Mouse (Mus musculus): Measurements from ENCODE around the gene Orai1. TPM values are rescaled to one million over a fixed set of nuclear protein-coding genes. Genes with fewer than 3 reads are reported as not detected.
A peak's percentile ranks its signal among the peaks of the same experiment; 100 is the strongest.
"Not testable (repeated sequence)": the region's sequence is repeated elsewhere in the genome, so short reads cannot be mapped to it uniquely, and the experiment has no call there.

The Orai1 gene
- total RNA-seq, 1 experiment from 2014 or later: 18.2 TPM

DNA sequence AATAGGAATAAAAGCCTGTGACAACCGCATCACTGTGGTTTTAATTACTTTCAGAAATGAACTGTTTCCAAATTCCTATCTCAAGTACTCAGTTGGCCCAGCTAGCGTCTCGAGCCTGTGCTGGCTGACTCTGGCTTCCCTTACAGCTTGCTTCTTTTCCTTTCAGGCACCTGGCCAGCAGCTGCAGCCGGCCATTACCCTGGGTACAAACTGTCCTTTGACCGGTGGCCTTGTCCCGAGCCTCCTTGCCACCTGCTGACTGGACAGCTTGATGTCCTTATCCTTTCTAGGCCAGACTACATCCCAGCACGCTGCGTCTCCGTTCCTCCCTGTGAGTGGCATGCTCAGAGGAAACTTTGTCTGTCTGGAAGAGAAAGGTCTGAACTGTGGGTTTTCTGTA, 36.0 kb downstream of the Orai1 start:
- no peak for ATAC-seq (replicated peaks in 1 of 2; ENCODE audit: insufficient read depth in 1 of 2, low FRiP score in 2 of 2, low TSS enrichment in 1 of 2, low read depth in 1 of 2, poor library complexity in 2 of 2, severe bottlenecking in 2 of 2)

DNA sequence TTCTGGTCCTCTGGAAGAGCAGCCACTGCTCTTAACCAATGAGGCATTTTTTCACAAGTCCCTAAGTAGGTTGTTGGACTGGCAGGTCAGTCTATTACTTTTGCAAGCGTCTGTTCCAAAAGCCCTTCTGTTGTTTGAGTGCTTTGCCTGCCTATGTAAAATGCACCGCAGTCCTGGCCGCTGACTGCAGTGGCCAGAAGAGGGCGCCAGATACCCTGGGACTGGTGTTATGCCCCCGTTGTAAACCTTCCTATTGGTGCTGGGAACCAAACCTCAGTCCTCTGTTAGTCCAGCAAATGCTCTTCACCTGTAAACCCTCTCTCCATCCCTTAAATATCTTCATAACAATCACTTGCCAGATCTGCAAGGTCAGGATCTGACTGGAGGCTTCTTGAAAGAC, 36.9 kb downstream of the Orai1 start:
- ATAC-seq (replicated peaks in 1 of 2; ENCODE audit: insufficient read depth in 1 of 2, low FRiP score in 2 of 2, low TSS enrichment in 1 of 2, low read depth in 1 of 2, poor library complexity in 2 of 2, severe bottlenecking in 2 of 2): no peak

DNA sequence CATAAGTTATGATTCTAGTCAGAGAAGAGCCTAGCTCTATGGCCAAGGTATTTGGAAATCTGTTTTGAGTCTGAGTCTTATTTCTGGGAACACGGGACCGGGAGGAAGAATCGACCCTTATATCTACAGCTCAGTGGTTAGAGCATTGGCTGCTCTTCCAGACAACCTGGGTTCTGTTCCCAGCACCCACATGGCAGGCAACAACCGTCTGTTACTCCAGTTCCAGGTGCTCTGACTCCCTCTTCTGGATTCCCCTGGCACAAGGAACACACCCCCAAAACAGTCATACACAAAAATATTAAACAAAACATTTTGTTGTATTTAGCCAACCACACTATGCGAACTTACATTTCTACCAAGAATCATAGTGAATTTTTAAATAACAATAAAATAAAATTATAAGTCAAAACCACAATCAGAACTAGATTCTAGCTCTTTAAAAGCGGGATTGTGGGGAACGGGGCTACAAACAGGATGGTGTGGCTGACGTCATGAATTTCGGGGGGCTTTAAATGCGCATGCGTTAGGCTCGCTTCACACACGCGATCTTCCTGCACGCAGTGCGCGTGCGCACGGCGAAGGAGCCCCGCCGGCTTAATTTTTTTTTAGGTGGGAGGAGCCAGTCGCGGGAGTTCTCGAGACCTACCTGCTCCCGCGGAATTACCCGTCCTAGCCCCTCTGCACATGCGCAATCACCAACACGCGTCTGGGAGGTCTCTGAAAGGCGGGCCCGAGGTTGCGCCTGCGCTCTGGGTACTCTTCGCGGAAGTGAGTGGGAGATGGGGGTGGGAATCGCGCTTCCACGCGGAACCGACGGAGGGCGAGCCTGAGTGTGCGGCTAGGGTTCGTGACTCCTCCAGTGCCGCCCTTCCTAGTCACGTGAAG, 42.7 kb downstream of the Orai1 start:
- ATAC-seq (replicated peaks in 1 of 2; ENCODE audit: insufficient read depth in 1 of 2, low FRiP score in 2 of 2, low TSS enrichment in 1 of 2, low read depth in 1 of 2, poor library complexity in 2 of 2, severe bottlenecking in 2 of 2): peak; percentile 91 to 97

- no peak for ATAC-seq (replicated peaks in 1 of 2; ENCODE audit: insufficient read depth in 1 of 2, low FRiP score in 2 of 2, low TSS enrichment in 1 of 2, low read depth in 1 of 2, poor library complexity in 2 of 2, severe bottlenecking in 2 of 2)
These were observed 43.6 kb downstream of the Orai1 start for GRCm38 (mm10) chr5:123058251-123059102.

GRCm38 (mm10) chr5:123059757-123060520, 45.1 kb downstream of the Orai1 start:
- no peak for ATAC-seq (replicated peaks in 1 of 2; ENCODE audit: insufficient read depth in 1 of 2, low FRiP score in 2 of 2, low TSS enrichment in 1 of 2, low read depth in 1 of 2, poor library complexity in 2 of 2, severe bottlenecking in 2 of 2)

- no peak for ATAC-seq (replicated peaks in 1 of 2; ENCODE audit: insufficient read depth in 1 of 2, low FRiP score in 2 of 2, low TSS enrichment in 1 of 2, low read depth in 1 of 2, poor library complexity in 2 of 2, severe bottlenecking in 2 of 2)
These were observed 46.0 kb downstream of the Orai1 start for GRCm38 (mm10) chr5:123060706-123061401.

GRCm38 (mm10) chr5:123061402-123061749, 46.5 kb downstream of the Orai1 start:
- ATAC-seq (replicated peaks in 1 of 2; ENCODE audit: insufficient read depth in 1 of 2, low FRiP score in 2 of 2, low TSS enrichment in 1 of 2, low read depth in 1 of 2, poor library complexity in 2 of 2, severe bottlenecking in 2 of 2): not testable (repeated sequence)

DNA sequence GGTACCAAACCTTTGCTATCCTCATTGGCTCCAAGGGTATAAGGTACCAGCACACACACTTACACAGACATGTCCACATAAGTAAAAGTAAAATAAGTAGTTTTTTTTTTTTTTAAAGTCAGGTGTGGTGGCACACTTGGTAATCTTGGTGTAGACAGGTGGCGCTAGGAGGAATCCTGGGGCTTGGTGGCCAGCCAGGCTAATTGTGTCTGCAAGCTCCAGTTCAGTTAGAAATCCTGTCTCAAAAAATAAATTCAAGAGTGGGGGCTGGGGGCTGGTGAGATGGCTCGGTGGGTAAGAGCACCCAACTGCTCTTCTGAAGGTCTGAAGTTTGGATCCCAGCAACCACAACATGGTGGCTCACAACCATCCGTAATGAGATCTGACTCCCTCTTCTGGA, 48.3 kb downstream of the Orai1 start:
- no peak for ATAC-seq (replicated peaks in 1 of 2; ENCODE audit: insufficient read depth in 1 of 2, low FRiP score in 2 of 2, low TSS enrichment in 1 of 2, low read depth in 1 of 2, poor library complexity in 2 of 2, severe bottlenecking in 2 of 2)

DNA sequence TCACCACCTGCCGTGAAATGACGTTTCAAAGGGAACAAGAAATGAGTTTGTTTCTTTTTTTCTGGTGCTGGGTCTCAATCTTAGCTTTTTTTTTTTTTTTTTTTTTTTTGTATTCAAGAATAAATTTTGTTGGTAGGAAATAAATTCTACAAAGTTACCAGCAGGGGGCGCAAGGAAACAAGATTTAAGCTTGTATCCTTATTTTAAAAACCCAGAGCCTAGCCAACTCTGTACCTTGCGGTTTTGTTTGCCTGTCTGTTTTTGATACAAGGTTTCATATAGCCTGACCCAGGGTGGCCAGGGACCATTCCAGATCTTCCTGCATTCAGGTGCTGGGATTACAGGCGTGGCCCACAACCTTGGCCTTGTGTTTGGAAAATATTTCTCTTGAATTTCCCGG, 49.3 kb downstream of the Orai1 start:
- ATAC-seq (replicated peaks in 1 of 2; ENCODE audit: insufficient read depth in 1 of 2, low FRiP score in 2 of 2, low TSS enrichment in 1 of 2, low read depth in 1 of 2, poor library complexity in 2 of 2, severe bottlenecking in 2 of 2): peak in 1 of 2 experiments; percentile 37; a peak in 2 of 4 replicates

- ATAC-seq (replicated peaks in 1 of 2; ENCODE audit: insufficient read depth in 1 of 2, low FRiP score in 2 of 2, low TSS enrichment in 1 of 2, low read depth in 1 of 2, poor library complexity in 2 of 2, severe bottlenecking in 2 of 2): peak; percentile 62 to 82
These were observed 52.6 kb downstream of the Orai1 start for GRCm38 (mm10) chr5:123067395-123067995.

GRCm38 (mm10) chr5:123068115-123068514, 53.2 kb downstream of the Orai1 start, which contains the start of gene Tmem120b:
Tmem120b (plus strand) TSS chr5:123068415.
- ATAC-seq (replicated peaks in 1 of 2; ENCODE audit: insufficient read depth in 1 of 2, low FRiP score in 2 of 2, low TSS enrichment in 1 of 2, low read depth in 1 of 2, poor library complexity in 2 of 2, severe bottlenecking in 2 of 2): 0 out of 4 replicates have a peak, but pooled peaks have one; percentile 12 to 17

GRCm38 (mm10) chr5:123068714-123069113, 53.8 kb downstream of the Orai1 start:
- ATAC-seq (replicated peaks in 1 of 2; ENCODE audit: insufficient read depth in 1 of 2, low FRiP score in 2 of 2, low TSS enrichment in 1 of 2, low read depth in 1 of 2, poor library complexity in 2 of 2, severe bottlenecking in 2 of 2): no peak

GRCm38 (mm10) chr5:123075576-123076418, 60.9 kb downstream of the Orai1 start:
- peak; percentile 69 to 86 for ATAC-seq (replicated peaks in 1 of 2; ENCODE audit: insufficient read depth in 1 of 2, low FRiP score in 2 of 2, low TSS enrichment in 1 of 2, low read depth in 1 of 2, poor library complexity in 2 of 2, severe bottlenecking in 2 of 2)

DNA sequence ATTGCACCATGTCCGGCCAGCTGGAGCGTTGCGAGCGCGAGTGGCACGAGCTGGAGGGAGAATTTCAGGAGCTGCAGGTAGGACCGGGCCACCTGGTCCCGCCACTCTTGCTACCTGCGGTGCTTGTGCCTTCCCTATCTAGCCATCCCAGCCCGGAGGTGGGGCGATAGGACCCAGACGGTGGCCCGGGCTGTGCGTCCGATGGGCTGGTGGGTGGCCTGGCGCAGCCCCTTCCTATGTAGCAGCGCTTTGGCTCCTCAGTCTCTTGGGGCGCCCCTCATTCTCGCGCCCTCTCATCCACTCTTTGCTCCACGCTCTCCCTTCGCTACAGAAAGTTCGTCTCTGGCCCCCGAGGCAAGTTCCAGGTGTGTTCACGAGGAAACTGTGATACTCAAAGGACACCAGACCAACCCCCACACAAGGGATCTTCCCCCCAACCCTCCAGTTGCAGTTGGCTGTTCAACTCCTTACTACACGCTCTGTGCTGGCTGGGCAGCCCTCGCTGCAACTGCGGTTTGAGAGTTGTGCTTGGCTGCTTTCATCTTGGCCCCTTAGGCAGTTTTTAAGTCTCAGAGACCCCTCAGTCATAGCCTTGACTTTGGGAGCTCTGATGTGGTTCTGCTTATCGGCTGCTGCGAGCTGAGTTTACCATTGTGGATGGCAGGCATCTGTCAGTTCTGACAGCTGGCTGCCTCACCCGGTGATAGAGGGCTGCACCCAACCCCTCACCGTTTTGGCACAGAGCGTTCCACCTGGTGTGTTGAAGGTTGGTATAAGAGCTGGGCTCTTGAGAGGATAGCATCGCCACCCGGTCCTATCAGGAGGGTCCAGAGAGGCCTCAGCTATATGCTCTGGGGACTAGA, 61.8 kb downstream of the Orai1 start:
- ATAC-seq (replicated peaks in 1 of 2; ENCODE audit: insufficient read depth in 1 of 2, low FRiP score in 2 of 2, low TSS enrichment in 1 of 2, low read depth in 1 of 2, poor library complexity in 2 of 2, severe bottlenecking in 2 of 2): peak; percentile 23 to 39; a peak in 3 of 4 replicates

DNA sequence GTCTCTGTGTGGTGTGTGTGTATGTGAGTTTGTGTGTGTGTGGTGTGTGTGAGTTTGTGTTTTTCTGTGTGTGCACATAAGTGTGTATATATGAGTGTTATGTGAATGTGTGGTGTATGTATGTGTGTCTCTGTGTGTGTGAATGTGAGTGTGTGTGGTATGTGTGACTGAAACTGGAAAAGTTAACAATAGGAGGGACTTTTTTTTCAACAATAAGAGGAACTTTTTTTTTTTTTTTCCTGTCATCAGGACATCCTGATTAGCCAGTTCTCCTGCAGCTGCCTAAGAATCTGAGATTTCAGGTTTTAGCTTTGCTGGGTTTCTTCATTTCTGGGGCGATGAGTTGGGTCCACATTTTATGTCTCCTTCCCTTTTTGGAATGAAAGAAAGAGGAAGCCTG, 64.7 kb downstream of the Orai1 start:
- ATAC-seq (replicated peaks in 1 of 2; ENCODE audit: insufficient read depth in 1 of 2, low FRiP score in 2 of 2, low TSS enrichment in 1 of 2, low read depth in 1 of 2, poor library complexity in 2 of 2, severe bottlenecking in 2 of 2): no peak
